Mouse (Mus musculus): ENCODE data around the gene Gm5868.

GRCm38 (mm10) chr5:72621022-72621421 is 33.7 kb upstream of the Gm5868 start:
- TF ChIP-seq CTCF (IDR thresholded peaks at IDR 0.05; ENCODE audit: borderline replicate concordance, insufficient read depth, low read depth, low read length) = no peak
- no peak for TF ChIP-seq POLR2A (IDR thresholded peaks at IDR 0.05; ENCODE audit: borderline replicate concordance, insufficient read depth, low read length)

All from cerebellum, adult 2 months (tissue).